Mouse (Mus musculus) telencephalon, adult 2 months (tissue): ENCODE data around the gene Itk.
A peak's percentile ranks its signal among the peaks of the same experiment; 100 is the strongest.

Experiments used
- DNase-seq: peaks from one replicate; pipeline ENCODE4 v3.0.0-alpha.2; 2011; ENCODE audit warnings: low read depth, low spot score

Itk gene

DNA sequence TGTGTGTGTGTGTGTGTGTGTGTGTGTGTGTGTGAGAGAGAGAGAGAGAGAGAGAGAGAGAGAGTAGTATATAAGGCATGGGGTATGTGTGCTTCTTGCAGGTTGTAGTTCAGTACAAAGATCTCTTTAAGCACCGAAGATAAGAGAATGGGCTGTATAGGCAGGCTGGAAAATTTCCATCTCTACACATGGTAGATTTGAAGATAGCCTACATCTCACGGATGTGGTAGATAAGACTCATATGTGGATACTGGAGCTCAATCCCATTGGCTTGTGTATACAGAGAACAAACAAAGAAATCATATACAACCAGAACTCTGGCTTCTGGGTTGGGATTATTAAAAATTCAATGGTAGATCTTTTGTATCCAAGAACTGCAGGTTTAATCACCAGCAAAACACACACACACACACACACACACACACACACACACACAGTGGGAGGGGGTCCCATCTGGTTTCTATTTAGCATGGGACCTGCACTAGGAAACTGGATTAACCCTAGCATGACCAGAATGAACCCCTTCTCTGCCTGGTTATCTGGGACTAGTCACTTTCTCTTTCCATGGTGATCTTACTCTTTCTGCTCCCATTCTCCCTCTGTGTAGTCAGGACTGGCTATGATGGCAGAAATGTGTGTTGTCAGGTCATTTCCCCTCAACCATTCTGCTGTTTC lies 28.2 kb downstream of the Itk start:
- no peak for DNase-seq

DNA sequence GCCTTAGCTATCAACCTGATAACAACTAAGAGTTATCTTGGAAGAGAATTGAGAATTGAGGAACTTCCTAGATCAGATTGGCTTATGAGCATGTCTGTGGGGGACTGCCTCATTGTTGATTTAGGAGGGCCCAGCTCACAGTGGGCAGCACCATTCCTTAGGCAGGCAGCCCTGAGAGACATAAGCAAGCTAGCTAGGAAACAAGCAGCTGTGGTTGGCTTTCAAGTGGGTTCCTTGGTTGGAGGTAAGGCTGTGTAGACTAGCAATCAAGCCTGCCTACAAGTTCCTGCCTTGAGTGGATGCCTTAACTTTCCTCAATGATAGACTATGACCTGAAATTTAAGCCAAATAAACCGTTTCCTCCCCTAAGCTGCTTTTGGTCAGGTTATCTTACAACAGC lies 30.9 kb downstream of the Itk start:
- no peak for DNase-seq

DNA sequence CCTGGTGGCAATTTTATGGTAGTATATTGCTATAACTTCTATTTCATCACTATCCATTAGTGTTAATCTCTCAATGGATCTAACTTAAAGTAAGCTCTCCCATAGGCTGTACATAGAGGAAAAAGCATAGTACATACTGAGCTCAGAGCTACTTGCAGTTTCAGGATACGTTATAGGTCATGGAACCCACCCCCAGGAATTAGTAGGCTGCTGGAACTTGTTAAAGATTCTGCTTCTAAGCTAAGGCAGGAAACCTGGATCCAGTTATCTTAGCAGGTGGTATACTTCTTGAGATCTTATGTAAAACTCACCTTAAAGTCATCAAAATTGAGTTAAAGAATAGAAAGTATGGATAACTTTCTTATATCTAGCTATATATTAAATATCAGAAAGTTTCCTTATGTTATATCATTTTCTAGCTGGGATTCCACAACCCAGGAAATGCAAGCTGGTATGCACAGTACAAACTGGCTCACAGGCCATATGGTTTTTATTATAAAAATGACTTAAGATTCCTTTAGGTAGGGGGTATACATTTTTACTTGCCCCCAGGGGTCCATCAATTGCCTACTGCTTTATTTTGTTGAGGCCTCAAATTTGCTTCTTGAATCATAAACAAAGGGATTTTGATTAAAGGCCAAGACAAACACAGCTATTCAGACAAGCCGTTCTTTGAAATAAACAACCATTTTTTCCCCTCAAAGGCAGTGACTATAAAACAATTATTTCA lies 39.5 kb downstream of the Itk start:
- no peak for DNase-seq

DNA sequence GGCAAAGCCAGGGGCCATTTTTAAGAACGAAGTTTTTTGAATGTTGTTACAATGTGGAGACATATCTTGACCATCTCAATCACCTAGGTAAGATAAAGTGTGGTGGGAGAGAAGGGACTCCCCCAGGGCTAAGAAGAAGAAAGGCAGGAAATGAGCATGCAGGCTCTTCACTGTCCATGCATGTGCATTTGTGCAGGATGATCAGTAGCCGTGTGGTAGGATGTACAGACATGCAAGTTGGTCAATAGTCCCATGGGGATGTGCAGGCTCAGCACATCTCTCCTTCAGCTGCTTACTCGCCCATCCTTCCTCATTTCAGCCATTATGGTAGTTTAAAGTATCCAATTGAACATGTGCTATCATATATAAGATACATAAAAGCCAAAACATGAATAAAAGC lies 40.9 kb downstream of the Itk start:
- DNase-seq = no peak

DNA sequence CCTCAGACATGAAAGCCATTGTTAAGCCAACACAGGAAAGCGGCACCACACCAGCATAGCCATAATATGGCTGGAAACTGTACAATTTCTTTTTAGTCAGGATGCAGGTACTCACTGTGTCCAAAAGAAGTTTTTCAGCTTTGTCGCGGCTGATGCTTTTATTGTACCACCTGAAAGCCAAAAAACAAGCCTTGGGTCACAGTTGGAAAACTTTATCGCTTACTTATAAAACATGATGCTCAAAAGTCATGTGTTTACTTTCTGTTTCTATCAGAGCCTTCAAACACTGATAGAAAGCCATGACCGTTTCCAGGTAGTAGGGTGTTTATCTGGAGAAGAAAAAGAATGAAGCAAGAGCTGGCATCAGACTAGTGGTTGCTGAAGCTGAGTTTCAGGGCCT lies 41.6 kb downstream of the Itk start:
- no peak for DNase-seq

DNA sequence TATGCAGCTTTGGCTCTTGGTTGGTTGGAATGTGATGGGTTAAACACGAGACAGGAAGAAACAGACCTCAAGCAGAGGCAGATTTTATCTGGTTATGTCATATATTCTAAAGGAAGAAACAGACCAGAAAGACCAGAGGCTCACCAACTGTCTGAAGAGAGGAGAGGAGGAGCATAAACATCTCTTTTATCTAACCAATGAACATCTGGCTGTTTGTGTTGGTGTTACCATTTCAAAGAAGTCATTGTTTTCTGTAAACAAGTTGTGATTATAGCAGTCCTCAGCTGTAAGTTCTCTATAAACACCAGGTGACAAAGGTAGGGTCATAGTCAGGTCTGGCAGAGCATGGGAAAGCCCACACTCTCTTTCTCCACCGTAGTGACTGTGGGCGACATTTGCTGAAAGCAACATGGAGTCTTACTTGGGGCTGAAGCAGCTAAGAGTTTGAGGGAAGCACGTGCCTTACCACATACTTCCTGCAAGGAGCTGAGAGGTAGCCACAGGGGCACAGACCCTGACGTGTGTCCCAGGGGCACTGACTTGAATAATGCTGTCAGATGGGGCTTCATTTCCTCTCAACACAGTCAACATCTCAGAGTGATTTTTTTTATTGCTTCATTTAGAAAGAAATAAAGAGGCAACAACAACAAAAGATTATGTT lies 45.3 kb downstream of the Itk start:
- no peak for DNase-seq

DNA sequence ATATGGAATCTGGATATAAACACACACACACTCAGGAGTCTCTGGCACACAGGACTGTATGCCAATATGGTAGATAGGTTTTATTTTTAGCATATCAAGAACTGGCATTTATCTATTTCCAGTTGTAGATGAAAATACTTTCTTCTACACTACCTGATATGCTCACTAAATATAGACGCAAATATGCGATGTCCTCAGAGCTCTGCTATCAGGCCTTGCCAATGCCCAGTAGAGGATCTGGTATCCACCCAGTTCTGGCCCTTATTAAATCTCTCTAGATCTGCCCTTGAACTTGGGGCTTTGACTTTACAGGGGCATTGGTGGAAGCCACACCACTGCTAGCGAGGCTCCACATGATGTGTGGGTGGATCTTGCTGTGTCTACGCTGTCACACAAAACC lies 47.4 kb downstream of the Itk start:
- no peak for DNase-seq

DNA sequence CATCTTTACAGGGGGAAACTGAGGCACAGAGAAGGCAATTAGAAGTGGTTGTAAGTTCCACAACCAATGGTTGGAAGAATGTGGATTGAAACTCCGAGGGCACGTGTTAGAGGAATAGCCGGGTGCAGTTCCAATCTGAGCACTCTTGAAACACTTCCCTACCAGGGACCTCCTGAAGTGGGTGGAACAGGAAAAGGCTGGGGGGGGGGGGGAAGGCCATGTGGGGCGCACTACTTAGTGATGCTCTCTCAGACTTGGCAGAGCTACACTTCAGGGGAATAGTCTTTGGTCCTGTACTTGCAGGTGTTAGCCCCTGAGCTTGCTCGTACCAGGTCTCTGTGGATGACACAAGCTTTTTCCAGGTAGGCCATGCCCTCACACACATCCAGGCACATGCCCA lies 53.3 kb downstream of the Itk start:
- DNase-seq = no peak

DNA sequence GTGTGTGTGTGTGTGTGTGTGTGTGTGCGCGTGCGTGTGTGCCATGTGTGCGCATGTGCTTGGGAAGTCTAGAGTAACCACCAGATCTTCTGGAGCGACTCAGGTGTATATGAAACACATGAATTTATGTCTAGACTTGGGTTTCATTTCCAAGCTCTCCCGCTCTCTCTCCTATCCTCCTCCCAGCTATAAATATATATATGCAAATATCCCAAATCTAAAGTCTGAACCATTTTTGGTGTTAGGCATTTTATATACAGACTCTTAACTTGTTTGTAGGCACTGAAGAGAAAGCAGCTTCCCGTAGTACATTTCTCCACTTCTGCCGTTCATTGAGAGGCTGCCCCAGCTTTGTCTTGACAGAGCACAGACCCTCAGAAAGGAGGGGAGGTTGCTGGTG lies 57.1 kb downstream of the Itk start:
- no peak for DNase-seq

DNA sequence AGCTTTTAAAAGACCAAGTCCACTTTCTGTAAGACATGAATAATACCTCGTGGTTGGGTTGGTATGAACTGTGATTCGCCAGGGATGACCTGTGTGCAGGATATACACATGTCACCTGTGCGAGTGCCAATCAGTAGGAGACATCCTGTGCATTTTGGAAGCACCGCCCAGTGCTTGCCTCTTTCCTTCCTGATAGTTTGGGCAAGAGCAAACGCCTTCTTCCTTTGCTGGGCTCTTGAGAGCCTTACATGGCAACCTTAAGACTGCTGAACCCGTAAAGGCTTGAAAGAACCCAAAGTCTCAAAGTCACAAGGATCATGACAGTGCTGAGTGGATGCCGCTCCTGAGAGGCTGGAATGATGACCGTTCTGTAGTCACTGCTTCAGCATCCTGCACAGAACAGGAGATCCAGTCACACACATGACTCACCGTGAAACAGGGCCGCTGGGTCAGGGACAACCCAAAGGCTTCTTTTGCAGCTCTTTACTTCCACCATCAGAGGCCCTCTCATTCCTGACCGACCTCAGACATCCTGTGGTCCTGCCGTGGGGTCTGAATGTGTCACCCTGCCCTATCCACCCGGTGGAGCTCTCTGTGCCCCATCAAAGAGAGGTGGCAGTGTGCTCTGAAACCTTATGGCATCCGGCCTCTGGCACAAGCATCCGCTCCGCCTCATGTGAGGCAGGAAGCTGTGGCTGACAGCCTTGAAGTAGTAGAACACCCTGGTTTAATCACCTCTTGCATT lies 62.9 kb downstream of the Itk start:
- no peak for DNase-seq

DNA sequence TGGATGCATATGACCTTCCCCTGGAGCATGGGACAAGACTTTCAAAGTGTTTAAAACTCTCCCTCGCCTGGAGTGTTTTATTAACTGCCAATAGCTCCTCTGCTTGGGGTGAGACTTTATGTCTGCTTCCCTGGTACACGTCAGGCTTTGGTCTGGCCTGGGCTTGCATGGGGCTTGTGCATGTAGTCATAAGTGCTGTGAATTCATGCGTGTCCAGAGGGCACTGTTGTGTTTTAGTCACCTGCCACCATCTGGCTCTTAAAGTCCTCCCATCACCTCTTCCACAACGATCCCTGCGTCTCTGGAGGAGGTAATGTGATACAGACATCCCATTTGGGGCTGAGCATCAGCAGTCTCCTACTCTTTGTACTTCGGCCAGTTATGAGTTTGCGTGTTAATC lies 67.8 kb downstream of the Itk start:
- DNase-seq = no peak

DNA sequence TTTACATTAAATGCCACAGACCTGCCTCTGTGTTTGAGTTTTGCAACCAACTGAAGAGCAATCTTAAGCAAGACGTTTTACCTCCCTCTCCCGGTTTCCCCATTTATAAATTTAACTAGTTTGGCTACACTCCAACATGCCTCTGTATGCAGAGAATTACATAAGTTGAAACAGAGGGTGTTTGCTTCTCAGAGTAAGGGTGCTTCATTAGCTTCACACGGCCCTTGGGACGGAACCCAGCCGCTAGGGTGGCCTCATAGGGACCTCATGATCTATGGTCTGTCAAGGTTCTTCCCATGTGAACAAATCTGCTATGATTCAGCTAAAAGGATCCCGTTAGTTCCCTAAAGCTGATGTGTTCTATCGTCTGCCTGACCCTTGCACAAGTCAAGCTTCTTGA lies 74.8 kb downstream of the Itk start:
- DNase-seq = no peak

DNA sequence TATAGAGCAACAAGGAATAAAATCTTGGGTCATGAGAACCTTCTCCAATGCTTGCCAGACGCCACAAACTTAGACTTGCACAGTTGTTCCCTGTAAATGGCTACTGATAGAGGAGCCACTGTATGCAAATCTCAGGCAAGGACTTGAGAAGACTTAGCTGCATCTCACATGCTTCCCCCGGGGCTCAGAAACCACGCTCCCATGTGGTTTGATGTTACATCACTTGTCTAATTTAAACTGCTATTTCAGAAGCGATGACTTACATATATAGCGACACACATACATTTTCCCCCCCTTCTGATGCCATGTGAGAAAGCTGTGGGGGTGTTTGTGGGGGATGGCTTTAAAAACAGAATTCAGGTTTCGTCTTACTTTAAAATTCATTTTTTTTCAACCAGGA lies 75.5 kb downstream of the Itk start:
- peak; percentile 94 for DNase-seq

DNA sequence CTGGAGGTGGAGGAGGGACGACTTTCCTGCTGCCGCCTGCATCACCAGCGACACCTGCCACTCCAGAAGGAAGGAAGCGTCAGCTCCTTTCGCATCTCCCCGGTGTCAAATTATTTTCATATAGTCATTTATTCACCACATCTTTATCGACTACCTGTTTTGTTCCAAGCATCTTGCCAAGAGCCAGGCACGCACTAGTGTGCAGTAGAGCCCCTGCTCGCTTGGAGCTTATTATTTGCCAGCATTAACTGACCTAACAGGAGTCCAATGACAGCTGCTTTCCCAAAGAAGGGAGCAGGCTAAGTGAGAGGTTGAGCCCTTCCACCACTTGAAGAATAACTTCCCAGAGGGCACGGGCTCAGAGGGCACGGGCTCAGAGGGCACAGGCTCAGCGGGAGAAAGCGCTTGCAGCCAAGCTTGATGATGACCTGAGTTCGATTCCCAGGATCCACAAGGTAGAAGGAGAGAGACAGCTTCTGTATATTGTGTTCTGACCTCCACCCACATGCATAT lies 76.7 kb downstream of the Itk start, which contains the start of gene Cyfip2:
Cyfip2 (minus strand) TSS at position 337 of the 513 bp plus-strand sequence.
- no peak for DNase-seq

DNA sequence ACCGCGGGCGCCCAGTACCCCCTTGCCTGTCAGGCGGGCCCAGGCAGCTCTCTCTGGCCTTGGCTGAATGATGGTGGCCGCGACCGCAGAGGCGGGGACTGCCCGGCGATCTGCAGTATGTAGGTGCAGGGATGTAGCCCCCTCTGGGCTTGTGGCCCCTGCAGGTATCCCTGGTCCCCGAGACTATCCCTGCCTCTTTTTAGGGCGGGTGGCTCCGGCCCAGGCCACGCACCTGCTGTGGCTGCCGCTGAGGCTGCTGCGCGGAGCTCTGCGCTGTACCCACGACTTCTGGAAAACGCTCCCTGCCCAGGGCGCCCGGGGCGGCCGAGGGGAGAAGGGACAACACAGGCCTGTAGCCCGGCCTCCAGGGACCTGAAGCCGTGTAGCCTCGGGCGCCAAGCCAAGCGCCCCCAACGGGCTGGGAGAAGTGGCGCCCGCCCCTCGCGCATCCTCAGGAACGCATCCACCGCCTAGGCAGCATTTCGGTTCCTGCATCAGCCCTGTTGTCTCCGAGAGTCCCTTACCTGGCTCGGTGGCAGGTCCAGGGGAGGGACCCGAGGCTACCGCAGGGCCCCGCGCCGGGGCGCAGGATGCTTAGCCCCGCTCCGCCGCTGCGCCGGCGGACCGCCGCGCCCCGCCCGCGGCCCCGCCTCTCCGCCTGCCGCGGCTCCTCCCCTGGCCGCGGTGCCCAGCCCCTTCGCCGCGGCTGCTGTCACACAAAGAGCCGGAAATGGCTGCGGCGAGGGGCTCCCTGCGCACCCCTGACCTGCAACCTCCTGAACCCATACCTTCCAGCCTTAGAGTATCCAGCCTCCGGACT lies 77.4 kb downstream of the Itk start:
- DNase-seq = no peak

DNA sequence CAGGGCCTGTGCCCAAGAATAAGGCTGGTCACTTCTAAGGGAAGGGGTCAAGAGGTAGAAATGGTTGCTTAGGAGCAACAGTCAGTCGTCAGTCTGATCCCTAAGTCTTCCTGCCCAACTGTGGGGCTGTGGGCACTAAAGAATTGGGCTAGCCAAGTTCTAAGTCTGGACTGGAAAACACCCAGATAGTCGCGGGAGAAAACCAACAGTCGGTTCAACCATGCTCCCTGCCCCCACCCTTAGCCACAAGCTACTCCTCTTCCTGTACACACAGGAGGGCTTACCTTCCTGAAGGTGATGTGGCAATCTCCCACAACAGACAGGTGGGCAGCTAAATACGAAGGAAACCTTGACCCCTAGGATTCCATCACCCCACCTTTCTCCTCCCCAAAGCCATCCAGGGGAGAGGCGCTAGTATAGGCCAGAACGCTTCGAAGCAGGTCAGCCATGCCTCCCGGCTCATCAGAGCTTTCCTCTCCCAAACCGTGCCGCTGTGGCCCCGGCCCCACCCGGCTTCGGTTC lies 78.1 kb downstream of the Itk start:
- no peak for DNase-seq

DNA sequence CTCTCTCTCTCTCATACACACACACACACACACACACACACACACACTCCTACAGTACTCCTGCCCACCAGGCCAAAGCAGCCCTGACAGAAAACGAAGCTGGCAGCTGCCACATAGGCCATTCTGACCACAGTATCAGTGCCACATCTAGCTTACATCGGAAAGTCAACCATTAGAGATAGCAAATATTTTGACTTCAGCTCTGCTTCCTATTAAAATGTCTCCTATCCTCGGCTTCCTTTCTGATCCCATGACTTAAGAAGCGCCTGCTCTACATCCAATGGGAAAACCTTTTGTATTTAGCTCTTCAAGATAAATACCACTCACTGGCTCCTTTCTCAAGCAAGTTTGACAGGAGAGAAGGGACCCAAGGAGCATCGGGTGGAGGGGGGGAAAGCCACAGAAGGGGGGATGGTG lies 78.7 kb downstream of the Itk start:
- DNase-seq = peak; percentile 85

DNA sequence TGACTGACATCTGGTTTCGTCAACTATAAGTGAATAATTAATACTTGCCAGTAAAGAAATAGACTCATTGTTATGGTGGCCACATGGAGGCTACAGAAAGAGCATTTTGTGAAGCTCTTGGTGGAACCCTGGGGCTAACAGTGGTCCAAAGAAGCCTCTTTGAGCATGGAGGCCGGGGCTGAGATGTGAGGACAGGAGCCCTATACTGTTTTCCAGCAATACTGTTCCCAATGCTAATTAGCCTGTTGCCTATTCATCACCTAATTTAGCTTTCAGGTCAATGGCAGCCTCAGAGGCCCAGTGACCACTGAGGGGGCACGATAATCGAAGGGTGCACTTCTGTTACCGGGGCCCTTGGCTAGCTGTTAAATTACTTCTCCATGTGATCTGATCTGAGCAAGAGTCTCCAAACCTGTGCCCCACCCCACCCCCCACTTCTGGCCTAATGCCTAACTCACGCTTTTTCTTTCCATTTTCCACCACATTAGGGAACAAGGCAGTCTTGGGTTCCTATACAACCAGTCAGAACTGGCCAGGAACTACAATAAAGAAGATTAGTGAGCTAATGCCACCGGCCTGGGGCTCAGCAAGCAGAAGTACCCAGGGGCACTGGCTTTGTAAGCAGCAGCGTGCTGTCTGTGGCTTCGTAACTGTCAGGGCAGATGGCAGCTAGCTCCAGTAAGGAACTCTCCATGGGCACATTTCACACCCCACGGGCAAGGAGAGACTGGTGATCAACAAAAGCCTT lies 79.3 kb downstream of the Itk start:
- DNase-seq = no peak

DNA sequence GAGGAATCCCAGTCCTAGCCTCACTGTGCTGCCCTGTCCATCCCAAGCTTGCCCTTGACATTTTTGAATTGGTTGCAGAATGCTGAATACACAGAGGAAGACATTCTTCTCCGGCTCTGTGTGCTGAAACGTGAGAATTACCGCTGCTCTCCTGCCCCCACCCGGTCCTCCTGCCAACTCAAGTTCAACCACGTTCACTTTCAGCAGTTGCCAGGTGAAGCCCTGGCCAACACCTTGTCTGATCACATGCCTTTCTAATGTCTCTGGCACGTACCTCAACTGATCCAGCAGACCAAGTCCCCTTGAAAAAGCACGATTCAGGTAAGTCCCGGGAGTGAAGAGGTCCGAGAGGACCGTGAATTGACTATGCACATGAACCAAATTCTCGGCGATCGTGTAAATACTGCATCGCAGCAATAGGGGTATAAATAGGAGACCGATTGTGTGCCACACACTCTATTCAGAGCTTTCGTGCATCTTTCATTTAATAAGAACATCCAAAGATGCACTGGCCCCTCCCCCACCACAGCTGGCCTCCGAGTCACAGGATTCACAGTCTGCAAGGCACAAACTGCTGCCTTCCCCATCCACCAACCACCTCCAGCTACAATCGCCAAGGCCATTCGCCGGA lies 80.1 kb downstream of the Itk start:
- no peak for DNase-seq
